Mouse (Mus musculus) bone marrow macrophage, adult 2 months (primary cell): ENCODE measurements around the gene Susd6.

Experiments used
- CTCF ChIP-seq: IDR thresholded peaks from 2 replicates; pipeline ENCODE4 v1.5.1; 2012; ENCODE audit warnings: low read depth, mild to moderate bottlenecking, low read length, moderate library complexity
- POLR2A ChIP-seq: IDR thresholded peaks from 2 replicates; pipeline ENCODE4 v1.6.1; 2012; ENCODE audit warnings: mild to moderate bottlenecking, low read depth, low read length, borderline replicate concordance

GRCm38 (mm10) chr12:80827464-80828015 lies 37.2 kb downstream of the Susd6 start:
- TF ChIP-seq CTCF = no peak
- TF ChIP-seq POLR2A = no peak
